Mouse (Mus musculus) limb, embryonic 12.5 days (tissue): ENCODE measurements around the gene Rnf223. TPM values are rescaled to one million over a fixed set of nuclear protein-coding genes. Genes with fewer than 3 reads are reported as not detected.
A peak's percentile ranks its signal among the peaks of the same experiment; 100 is the strongest.

Experiments used
- ATAC-seq: fragments of 200-750 bp; cut with Nextera tagmentation; 2 replicates; pipeline ENCODE4 v1.8.0; 2017; ENCODE audit warnings: low read depth, moderate TSS enrichment; ENCODE audit not compliant: insufficient number of reproducible peaks, insufficient read depth, low FRiP score, low TSS enrichment
- H3K27ac ChIP-seq: fragments of 300-500 bp; sonication (generic); 2 replicates; pipeline ENCODE4 v1.5.1; 2016; ENCODE audit warnings: mild to moderate bottlenecking, moderate library complexity
- H3K27me3 ChIP-seq: fragments of 300-500 bp; sonication (generic); 2 replicates; pipeline ENCODE4 v1.6.1; 2016; ENCODE audit warnings: mild to moderate bottlenecking, moderate library complexity
- H3K36me3 ChIP-seq: fragments of 300-500 bp; sonication (generic); 2 replicates; pipeline ENCODE4 v1.6.1; 2016; ENCODE audit warnings: mild to moderate bottlenecking, moderate library complexity
- H3K4me1 ChIP-seq: fragments of 300-500 bp; sonication (generic); replicated peaks from 2 replicates; pipeline ENCODE4 v1.6.1; 2016
- H3K4me2 ChIP-seq: fragments of 300-500 bp; sonication (generic); 2 replicates; pipeline ENCODE4 v1.6.1; 2016; ENCODE audit warnings: mild to moderate bottlenecking, moderate library complexity
- H3K4me3 ChIP-seq: fragments of 300-500 bp; sonication (generic); replicated peaks from 2 replicates; pipeline ENCODE4 v1.5.1; 2016; ENCODE audit warnings: mild to moderate bottlenecking
- H3K9ac ChIP-seq: fragments of 300-500 bp; sonication (generic); replicated peaks from 2 replicates; pipeline ENCODE4 v1.6.1; 2016; ENCODE audit warnings: mild to moderate bottlenecking, moderate library complexity
- H3K9me3 ChIP-seq: fragments of 300-500 bp; sonication (generic); 2 replicates; pipeline ENCODE4 v1.6.1; 2016; ENCODE audit warnings: mild to moderate bottlenecking, moderate library complexity
- WGBS: fragments of 180-500 bp; shearing (Covaris S2); methylation state at CpG from one replicate; pipeline ENCODE4 v1.1.7; 2016; 5-methylcytosine and 5-hydroxymethylcytosine counted together
- polyA plus RNA-seq: library from polyadenylated mRNA; unstranded; fragments of >200 nt; fragmentation: Nextera tagmentation; extraction: Ambion mirVana; gene quantifications from 2 replicates; pipeline ENCODE4 v1.2.1, GENCODE M21; 2016

Rnf223 gene
- polyA plus RNA-seq: 0.63 and 0.86 TPM in 2 replicates

- peaks cover 24% of the 10 kb centered on the region for H3K36me3 ChIP-seq
- H3K4me2 ChIP-seq: no peak within 1 kb of the TSS
- H3K9me3 ChIP-seq: no peaks in the 10 kb centered on the region
- no peak within 1 kb of the TSS for H3K9ac ChIP-seq
- no peak for ATAC-seq
- WGBS: 80% methylated on average over 15 of the region's 15 CpGs
- no peak within 1 kb of the TSS for H3K27ac ChIP-seq
- H3K4me1 ChIP-seq: no peaks in the 10 kb centered on the region
- H3K27me3 ChIP-seq: no peaks in the 10 kb centered on the region
- H3K4me3 ChIP-seq: no peak within 1 kb of the TSS
These were observed at the start of gene Rnf223 for GRCm38 (mm10) chr4:156130436-156130835. TSS of gene Rnf223 (plus strand) at chr4:156130513.

GRCm38 (mm10) chr4:156082621-156083234, 47.6 kb upstream of the Rnf223 start:
- Histone ChIP-seq H3K4me3 (no peak overlapping the region), H3K27ac (peak overlapping the region; percentile 47; the same call in 1 of the 2 replicates), H3K27me3 (peaks cover 10% of the 10 kb centered on the region), H3K9me3 (no peaks in the 10 kb centered on the region), H3K36me3 (no peaks in the 10 kb centered on the region), H3K4me1 (peaks cover 27% of the 10 kb centered on the region), H3K4me2 (no peak overlapping the region), H3K9ac (no peak overlapping the region)
- no peak for ATAC-seq
- 64% methylated on average over 4 of the region's 4 CpGs for WGBS

- Histone ChIP-seq H3K9ac (no peak overlapping the region), H3K4me3 (no peak overlapping the region), H3K9me3 (no peaks in the 10 kb centered on the region), H3K36me3 (no peaks in the 10 kb centered on the region), H3K27ac (no peak overlapping the region; the same call in 1 of the 2 replicates), H3K27me3 (peaks cover 4% of the 10 kb centered on the region; the same call in 1 of the 2 replicates), H3K4me1 (peaks cover 21% of the 10 kb centered on the region), H3K4me2 (no peak overlapping the region)
- WGBS: 64% methylated on average over 5 of the region's 5 CpGs
- peak; percentile 66; the same call in 1 of the 2 replicates for ATAC-seq
These were observed 47.0 kb upstream of the Rnf223 start for GRCm38 (mm10) chr4:156083348-156083747.

GRCm38 (mm10) chr4:156084096-156084879, 46.0 kb upstream of the Rnf223 start:
- no peaks in the 10 kb centered on the region for H3K9me3 ChIP-seq
- H3K4me1 ChIP-seq: peaks cover 20% of the 10 kb centered on the region
- no peak overlapping the region for H3K9ac ChIP-seq
- H3K27me3 ChIP-seq: no peaks in the 10 kb centered on the region
- H3K27ac ChIP-seq: no peak overlapping the region; the same call in 1 of the 2 replicates
- H3K4me3 ChIP-seq: no peak overlapping the region
- no peaks in the 10 kb centered on the region for H3K36me3 ChIP-seq
- WGBS: 79% methylated on average over 9 of the region's 9 CpGs
- no peak overlapping the region for H3K4me2 ChIP-seq
- no peak for ATAC-seq

- no peak for ATAC-seq
- Histone ChIP-seq H3K4me1 (peaks cover 20% of the 10 kb centered on the region), H3K9me3 (no peaks in the 10 kb centered on the region), H3K4me2 (no peak overlapping the region), H3K36me3 (no peaks in the 10 kb centered on the region), H3K27ac (no peak overlapping the region), H3K27me3 (no peaks in the 10 kb centered on the region), H3K4me3 (no peak overlapping the region), H3K9ac (no peak overlapping the region)
- WGBS: 78% methylated on average over 8 of the region's 8 CpGs
These were observed 45.1 kb upstream of the Rnf223 start for GRCm38 (mm10) chr4:156085256-156085655.

GRCm38 (mm10) chr4:156087398-156088087, 42.8 kb upstream of the Rnf223 start:
- H3K27ac ChIP-seq: no peak overlapping the region
- no peaks in the 10 kb centered on the region for H3K36me3 ChIP-seq
- H3K27me3 ChIP-seq: no peaks in the 10 kb centered on the region
- no peak overlapping the region for H3K4me2 ChIP-seq
- 30% methylated on average over 5 of the region's 5 CpGs for WGBS
- no peak overlapping the region for H3K9ac ChIP-seq
- no peak for ATAC-seq
- no peaks in the 10 kb centered on the region for H3K9me3 ChIP-seq
- no peak overlapping the region for H3K4me3 ChIP-seq
- H3K4me1 ChIP-seq: peaks cover 15% of the 10 kb centered on the region

- Histone ChIP-seq H3K9me3 (no peaks in the 10 kb centered on the region), H3K4me3 (no peak overlapping the region), H3K27ac (no peak overlapping the region), H3K9ac (no peak overlapping the region), H3K27me3 (no peaks in the 10 kb centered on the region), H3K4me2 (no peak overlapping the region), H3K4me1 (no peaks in the 10 kb centered on the region), H3K36me3 (no peaks in the 10 kb centered on the region)
- ATAC-seq: no peak
- 70% methylated on average over 1 of the region's 1 CpGs for WGBS
These were observed 39.1 kb upstream of the Rnf223 start for GRCm38 (mm10) chr4:156091236-156091635.

- no peaks in the 10 kb centered on the region for H3K4me1 ChIP-seq
- no peaks in the 10 kb centered on the region for H3K27me3 ChIP-seq
- H3K27ac ChIP-seq: no peak overlapping the region
- H3K9me3 ChIP-seq: no peaks in the 10 kb centered on the region
- no peak overlapping the region for H3K4me3 ChIP-seq
- no peaks in the 10 kb centered on the region for H3K36me3 ChIP-seq
- ATAC-seq: no peak
- WGBS: 93% methylated on average over 1 of the region's 1 CpGs
- no peak overlapping the region for H3K9ac ChIP-seq
- H3K4me2 ChIP-seq: no peak overlapping the region
These were observed 37.5 kb upstream of the Rnf223 start for GRCm38 (mm10) chr4:156092765-156093164.

GRCm38 (mm10) chr4:156093758-156094157, 36.6 kb upstream of the Rnf223 start:
- 82% methylated on average over 5 of the region's 5 CpGs for WGBS
- no peak overlapping the region for H3K27ac ChIP-seq
- no peaks in the 10 kb centered on the region for H3K4me1 ChIP-seq
- no peaks in the 10 kb centered on the region for H3K9me3 ChIP-seq
- no peaks in the 10 kb centered on the region for H3K27me3 ChIP-seq
- ATAC-seq: no peak
- H3K36me3 ChIP-seq: no peaks in the 10 kb centered on the region
- no peak overlapping the region for H3K4me2 ChIP-seq
- no peak overlapping the region for H3K4me3 ChIP-seq
- H3K9ac ChIP-seq: no peak overlapping the region

- H3K27ac ChIP-seq: no peak overlapping the region
- H3K4me2 ChIP-seq: no peak overlapping the region
- H3K4me1 ChIP-seq: no peaks in the 10 kb centered on the region
- H3K9ac ChIP-seq: no peak overlapping the region
- no peaks in the 10 kb centered on the region for H3K27me3 ChIP-seq
- H3K4me3 ChIP-seq: no peak overlapping the region
- no peak for ATAC-seq
- no peaks in the 10 kb centered on the region for H3K9me3 ChIP-seq
- no peaks in the 10 kb centered on the region for H3K36me3 ChIP-seq
- 92% methylated on average over 1 of the region's 1 CpGs for WGBS
These were observed 34.1 kb upstream of the Rnf223 start for GRCm38 (mm10) chr4:156096191-156096590.

- no peak overlapping the region for H3K27ac ChIP-seq
These were observed 32.4 kb upstream of the Rnf223 start for GRCm38 (mm10) chr4:156097770-156098366.

More at GRCm38 (mm10) chr4:156097770-156098366, 32.4 kb upstream of the Rnf223 start:
- Histone ChIP-seq H3K9me3 (no peaks in the 10 kb centered on the region), H3K36me3 (no peaks in the 10 kb centered on the region), H3K4me1 (no peaks in the 10 kb centered on the region), H3K4me3 (no peak overlapping the region), H3K27me3 (no peaks in the 10 kb centered on the region), H3K4me2 (no peak overlapping the region), H3K9ac (no peak overlapping the region)
- 39% methylated on average over 9 of the region's 9 CpGs for WGBS
- no peak for ATAC-seq
